ENCODE assay signal across 8 mouse cellular contexts in genomic region chr1:189006267-189006666, GRCm38 (mm10). TPM values are rescaled to one million over a fixed set of nuclear protein-coding genes. Genes with fewer than 3 reads are reported as not detected.
DNase-seq lines count a peak whose midpoint lies in the region; ATAC-seq lines count a peak whose summit lies in the region.

No protein-coding gene starts in this region.

- H3K36me3 ChIP-seq in lung, embryonic 16.5 days (ENCODE audit: control insufficient read depth, insufficient read depth, low read length) = no peaks in the 10 kb centered on the region
- no peaks in the 10 kb centered on the region; the same call in 1 of the 2 replicates for H3K36me3 ChIP-seq in forebrain, embryonic 12.5 days (replicated peaks)
- 0 out of 2 replicates have a peak, but pooled peaks cover 11% of the 10 kb centered on the region for H3K36me3 ChIP-seq in limb, embryonic 15.5 days
- no peaks in the 10 kb centered on the region for H3K36me3 ChIP-seq in stomach, embryonic 15.5 days

- no peak for ATAC-seq in lung, embryonic 16.5 days (ENCODE audit: low read depth)
- no peak for ATAC-seq in forebrain, embryonic 12.5 days (ENCODE audit: low FRiP score)
- no peak for ATAC-seq in limb, embryonic 15.5 days (ENCODE audit: insufficient number of reproducible peaks, low FRiP score, low TSS enrichment, low read depth)
- ATAC-seq in stomach, embryonic 15.5 days (ENCODE audit: insufficient read depth, low FRiP score, low read depth) = peak; percentile 48; the same call in 1 of the 2 replicates

- H3K9ac ChIP-seq in lung, embryonic 16.5 days (ENCODE audit: low read length) = peak overlapping the region; percentile 95
- H3K9ac ChIP-seq in forebrain, embryonic 12.5 days = no peak overlapping the region
- no peak overlapping the region for H3K9ac ChIP-seq in limb, embryonic 15.5 days
- peak overlapping the region; percentile 97; the same call in 1 of the 2 replicates for H3K9ac ChIP-seq in stomach, embryonic 15.5 days

- H3K4me3 ChIP-seq in lung, embryonic 16.5 days (ENCODE audit: low read length) = peak overlapping the region; percentile 99
- H3K4me3 ChIP-seq in forebrain, embryonic 12.5 days (replicated peaks) = peak overlapping the region; percentile 99
- peak overlapping the region; percentile 72 for H3K4me3 ChIP-seq in limb, embryonic 15.5 days
- peak overlapping the region; percentile 98 for H3K4me3 ChIP-seq in stomach, embryonic 15.5 days (replicated peaks)

- whole genome bisulfite sequencing in lung, embryonic 16.5 days = 40% methylated on average over 5 of the region's 5 CpGs
- 73% methylated on average over 5 of the region's 5 CpGs for WGBS in forebrain, embryonic 12.5 days
- WGBS in limb, embryonic 15.5 days = 57% methylated on average over 5 of the region's 5 CpGs
- WGBS in stomach, embryonic 15.5 days = 41% methylated on average over 5 of the region's 5 CpGs

- no peak overlapping the region for H3K27ac ChIP-seq in lung, embryonic 16.5 days (ENCODE audit: low read length)
- no peak overlapping the region for H3K27ac ChIP-seq in forebrain, embryonic 12.5 days
- H3K27ac ChIP-seq in limb, embryonic 15.5 days = no peak overlapping the region
- H3K27ac ChIP-seq in stomach, embryonic 15.5 days = no peak overlapping the region

- peaks cover 13% of the 10 kb centered on the region for H3K4me1 ChIP-seq in lung, embryonic 16.5 days (replicated peaks; ENCODE audit: control insufficient read depth, insufficient read depth, low read length)
- peaks cover 26% of the 10 kb centered on the region for H3K4me1 ChIP-seq in forebrain, embryonic 12.5 days
- H3K4me1 ChIP-seq in limb, embryonic 15.5 days = peaks cover 14% of the 10 kb centered on the region
- 0 out of 2 replicates have a peak, but pooled peaks cover 5% of the 10 kb centered on the region for H3K4me1 ChIP-seq in stomach, embryonic 15.5 days

- no peaks in the 10 kb centered on the region for H3K9me3 ChIP-seq in lung, embryonic 16.5 days (ENCODE audit: control insufficient read depth, low read length)
- H3K9me3 ChIP-seq in forebrain, embryonic 12.5 days = no peaks in the 10 kb centered on the region
- H3K9me3 ChIP-seq in limb, embryonic 15.5 days = no peaks in the 10 kb centered on the region
- no peaks in the 10 kb centered on the region for H3K9me3 ChIP-seq in stomach, embryonic 15.5 days

- H3K27me3 ChIP-seq in lung, embryonic 16.5 days (ENCODE audit: control insufficient read depth, insufficient read depth, low read depth, low read length) = no peaks in the 10 kb centered on the region
- H3K27me3 ChIP-seq in forebrain, embryonic 12.5 days = no peaks in the 10 kb centered on the region
- H3K27me3 ChIP-seq in limb, embryonic 15.5 days = no peaks in the 10 kb centered on the region
- H3K27me3 ChIP-seq in stomach, embryonic 15.5 days (replicated peaks) = no peaks in the 10 kb centered on the region

- no peak for DNase-seq in lung, postnatal 10 days
- DNase-seq in thymus, postnatal 4 days = no peak
- DNase-seq in cerebellum, adult 9-11 months = no peak
- DNase-seq in thymus, postnatal 14 days = no peak

- peak overlapping the region; percentile 91 for H3K4me2 ChIP-seq in lung, embryonic 16.5 days (ENCODE audit: low read depth, low read length)
- H3K4me2 ChIP-seq in forebrain, embryonic 12.5 days = peak overlapping the region; percentile 99
- peak overlapping the region; percentile 92 for H3K4me2 ChIP-seq in limb, embryonic 15.5 days
- H3K4me2 ChIP-seq in stomach, embryonic 15.5 days = peak overlapping the region; percentile 76

RNA-seq across cellular contexts. Expression of gene Kctd3, which starts 1.4 kb away (rescaled TPM):
- 24.5 and 26.3 TPM in 2 replicates for polyA plus RNA-seq in lung, embryonic 16.5 days (2015; fragmentation: Nextera tagmentation; extraction: Ambion mirVana)
- 37.9 and 39.4 TPM in 2 replicates for polyA plus RNA-seq in forebrain, embryonic 12.5 days (2016; fragmentation: Nextera tagmentation; extraction: Ambion mirVana)
- polyA plus RNA-seq in limb, embryonic 15.5 days (2015; fragmentation: Nextera tagmentation; extraction: Ambion mirVana) = 26.0 and 29.6 TPM in 2 replicates
- polyA plus RNA-seq in stomach, embryonic 15.5 days (2015; fragmentation: Nextera tagmentation; extraction: Ambion mirVana) = 27.8 and 29.1 TPM in 2 replicates

Comparison
In these comparisons a context has a peak if more than half of its experiments do, and no peak if none do; other contexts are left out.
1. H3K9ac ChIP-seq: peak in lung, embryonic 16.5 days (single experiment) and stomach, embryonic 15.5 days (single experiment); none in forebrain, embryonic 12.5 days (single experiment) and limb, embryonic 15.5 days (single experiment).
2. Peak in every context shown above with its lines, with median percentiles within 50 percentile points of each other: H3K4me2 ChIP-seq and H3K4me3 ChIP-seq.